Mouse (Mus musculus): ENCODE measurements around the gene Ccdc110. TPM values are rescaled to one million over a fixed set of nuclear protein-coding genes. Genes with fewer than 3 reads are reported as not detected.

Ccdc110 gene
- polyA plus RNA-seq (2015; fragmentation: Nextera tagmentation; extraction: Ambion mirVana), result 0.09 and 0.21 TPM in 2 replicates

- peak; percentile 92 for ATAC-seq (ENCODE audit: low FRiP score, low read depth)
- Histone ChIP-seq H3K4me1 (replicated peaks) (no peaks in the 10 kb centered on the region; the same call in 1 of the 2 replicates), H3K4me2 (peak within 1 kb of the TSS; percentile 60), H3K27me3 (no peaks in the 10 kb centered on the region), H3K4me3 (peak within 1 kb of the TSS; percentile 38), H3K9me3 (no peaks in the 10 kb centered on the region), H3K27ac (replicated peaks) (no peak within 1 kb of the TSS), H3K9ac (peak within 1 kb of the TSS; percentile 16; the same call in 1 of the 2 replicates), H3K36me3 (no peaks in the 10 kb centered on the region)
- 3% methylated on average over 23 of the region's 23 CpGs for WGBS
Measured at GRCm38 (mm10) chr8:45934582-45935014, at the start of gene Ccdc110. Gene Ccdc110 (plus strand): TSS chr8:45934619.

GRCm38 (mm10) chr8:45885202-45885685 is 49.2 kb upstream of the Ccdc110 start, which contains the start of gene Pdlim3:
Gene Pdlim3 (plus strand): TSS chr8:45885461.
- under 1% methylated on average over 21 of the region's 22 CpGs for WGBS
- ATAC-seq (ENCODE audit: low FRiP score, low read depth), result peak; percentile 52
- Histone ChIP-seq H3K4me1 (replicated peaks) (peaks cover 16% of the 10 kb centered on the region), H3K36me3 (no peaks in the 10 kb centered on the region), H3K9me3 (no peaks in the 10 kb centered on the region), H3K4me3 (peak within 1 kb of the TSS; percentile 39), H3K9ac (peak within 1 kb of the TSS; percentile 21), H3K27me3 (0 out of 2 replicates have a peak, but pooled peaks cover 4% of the 10 kb centered on the region), H3K4me2 (peak within 1 kb of the TSS; percentile 83), H3K27ac (replicated peaks) (peak within 1 kb of the TSS; percentile 44; the same call in 1 of the 2 replicates)

GRCm38 (mm10) chr8:45885775-45886174 is 48.6 kb upstream of the Ccdc110 start:
- Histone ChIP-seq H3K27ac (replicated peaks) (peak overlapping the region; percentile 44; the same call in 1 of the 2 replicates), H3K4me1 (replicated peaks) (peaks cover 16% of the 10 kb centered on the region), H3K36me3 (no peaks in the 10 kb centered on the region), H3K9ac (no peak overlapping the region), H3K27me3 (0 out of 2 replicates have a peak, but pooled peaks cover 4% of the 10 kb centered on the region), H3K4me2 (peak overlapping the region; percentile 83), H3K4me3 (peak overlapping the region; percentile 39), H3K9me3 (no peaks in the 10 kb centered on the region)
- peak; percentile 62 for ATAC-seq (ENCODE audit: low FRiP score, low read depth)
- 40% methylated on average over 2 of the region's 2 CpGs for WGBS

GRCm38 (mm10) chr8:45889737-45890136 is 44.7 kb upstream of the Ccdc110 start:
- no peak for ATAC-seq (ENCODE audit: low FRiP score, low read depth)
- WGBS, result 98% methylated on average over 7 of the region's 7 CpGs
- Histone ChIP-seq H3K27me3 (no peaks in the 10 kb centered on the region), H3K4me1 (replicated peaks) (peaks cover 10% of the 10 kb centered on the region), H3K4me2 (no peak overlapping the region), H3K27ac (replicated peaks) (no peak overlapping the region), H3K9ac (no peak overlapping the region), H3K36me3 (no peaks in the 10 kb centered on the region), H3K4me3 (no peak overlapping the region), H3K9me3 (no peaks in the 10 kb centered on the region)

- no peaks in the 10 kb centered on the region for H3K4me1 ChIP-seq (replicated peaks)
- no peaks in the 10 kb centered on the region for H3K27me3 ChIP-seq
- H3K9me3 ChIP-seq, result no peaks in the 10 kb centered on the region
- H3K4me3 ChIP-seq, result no peak overlapping the region
- no peak overlapping the region for H3K4me2 ChIP-seq
- no peak for ATAC-seq (ENCODE audit: low FRiP score, low read depth)
- H3K27ac ChIP-seq (replicated peaks), result no peak overlapping the region
- 86% methylated on average over 3 of the region's 3 CpGs for WGBS
- no peaks in the 10 kb centered on the region for H3K36me3 ChIP-seq
- no peak overlapping the region for H3K9ac ChIP-seq
Measured at GRCm38 (mm10) chr8:45896590-45896989, 37.8 kb upstream of the Ccdc110 start.

- H3K4me1 ChIP-seq (replicated peaks), result no peaks in the 10 kb centered on the region
- no peak overlapping the region for H3K4me3 ChIP-seq
- 43% methylated on average over 3 of the region's 3 CpGs for WGBS
- 0 out of 2 replicates have a peak, but pooled peaks have one; percentile 30 for ATAC-seq (ENCODE audit: low FRiP score, low read depth)
- H3K9me3 ChIP-seq, result no peaks in the 10 kb centered on the region
- no peaks in the 10 kb centered on the region for H3K36me3 ChIP-seq
- H3K9ac ChIP-seq, result no peak overlapping the region
- H3K27me3 ChIP-seq, result no peaks in the 10 kb centered on the region
- no peak overlapping the region for H3K4me2 ChIP-seq
- H3K27ac ChIP-seq (replicated peaks), result no peak overlapping the region
Measured at GRCm38 (mm10) chr8:45899783-45900182, 34.6 kb upstream of the Ccdc110 start.

GRCm38 (mm10) chr8:45901626-45902025 is 32.8 kb upstream of the Ccdc110 start:
- no peak for ATAC-seq (ENCODE audit: low FRiP score, low read depth)
- Histone ChIP-seq H3K27me3 (no peaks in the 10 kb centered on the region), H3K4me3 (no peak overlapping the region), H3K27ac (replicated peaks) (no peak overlapping the region), H3K4me1 (replicated peaks) (no peaks in the 10 kb centered on the region), H3K9ac (no peak overlapping the region), H3K4me2 (no peak overlapping the region), H3K36me3 (no peaks in the 10 kb centered on the region), H3K9me3 (no peaks in the 10 kb centered on the region)
- WGBS, result 71% methylated on average over 8 of the region's 8 CpGs

GRCm38 (mm10) chr8:45903659-45904058 is 30.8 kb upstream of the Ccdc110 start:
- ATAC-seq (ENCODE audit: low FRiP score, low read depth), result no peak
- 53% methylated on average over 3 of the region's 3 CpGs for WGBS
- H3K9me3 ChIP-seq, result no peaks in the 10 kb centered on the region
- peaks cover 3% of the 10 kb centered on the region; the same call in 1 of the 2 replicates for H3K4me1 ChIP-seq (replicated peaks)
- no peaks in the 10 kb centered on the region for H3K36me3 ChIP-seq
- no peak overlapping the region for H3K4me2 ChIP-seq
- H3K4me3 ChIP-seq, result no peak overlapping the region
- H3K9ac ChIP-seq, result no peak overlapping the region
- no peaks in the 10 kb centered on the region for H3K27me3 ChIP-seq
- no peak overlapping the region for H3K27ac ChIP-seq (replicated peaks)

- no peak overlapping the region for H3K4me2 ChIP-seq
- peaks cover 6% of the 10 kb centered on the region; the same call in 1 of the 2 replicates for H3K4me1 ChIP-seq (replicated peaks)
- no peaks in the 10 kb centered on the region for H3K9me3 ChIP-seq
- no peak overlapping the region for H3K27ac ChIP-seq (replicated peaks)
- no peak for ATAC-seq (ENCODE audit: low FRiP score, low read depth)
- no peaks in the 10 kb centered on the region for H3K36me3 ChIP-seq
- H3K4me3 ChIP-seq, result no peak overlapping the region
- no peak overlapping the region for H3K9ac ChIP-seq
- H3K27me3 ChIP-seq, result no peaks in the 10 kb centered on the region
- WGBS, result 79% methylated on average over 7 of the region's 7 CpGs
Measured at GRCm38 (mm10) chr8:45905591-45906250, 28.7 kb upstream of the Ccdc110 start.

- Histone ChIP-seq H3K36me3 (no peaks in the 10 kb centered on the region), H3K9ac (no peak overlapping the region), H3K27ac (replicated peaks) (no peak overlapping the region), H3K4me3 (no peak overlapping the region), H3K4me1 (replicated peaks) (peaks cover 6% of the 10 kb centered on the region; the same call in 1 of the 2 replicates), H3K27me3 (no peaks in the 10 kb centered on the region), H3K4me2 (no peak overlapping the region), H3K9me3 (no peaks in the 10 kb centered on the region)
- 88% methylated on average over 4 of the region's 4 CpGs for WGBS
- ATAC-seq (ENCODE audit: low FRiP score, low read depth), result no peak
Measured at GRCm38 (mm10) chr8:45906251-45906619, 28.2 kb upstream of the Ccdc110 start.

GRCm38 (mm10) chr8:45913707-45914106 is 20.7 kb upstream of the Ccdc110 start:
- no peaks in the 10 kb centered on the region for H3K36me3 ChIP-seq
- H3K9me3 ChIP-seq, result no peaks in the 10 kb centered on the region
- WGBS, result 90% methylated on average over 11 of the region's 11 CpGs
- H3K4me2 ChIP-seq, result no peak overlapping the region
- peaks cover 2% of the 10 kb centered on the region; the same call in 1 of the 2 replicates for H3K4me1 ChIP-seq (replicated peaks)
- no peak overlapping the region for H3K9ac ChIP-seq
- H3K27ac ChIP-seq (replicated peaks), result no peak overlapping the region
- H3K27me3 ChIP-seq, result no peaks in the 10 kb centered on the region
- no peak for ATAC-seq (ENCODE audit: low FRiP score, low read depth)
- H3K4me3 ChIP-seq, result no peak overlapping the region

GRCm38 (mm10) chr8:45916496-45916895 is 17.9 kb upstream of the Ccdc110 start:
- no peak overlapping the region for H3K27ac ChIP-seq (replicated peaks)
- H3K9me3 ChIP-seq, result no peaks in the 10 kb centered on the region
- no peak overlapping the region for H3K4me3 ChIP-seq
- ATAC-seq (ENCODE audit: low FRiP score, low read depth), result no peak
- no peak overlapping the region for H3K9ac ChIP-seq
- H3K27me3 ChIP-seq, result no peaks in the 10 kb centered on the region
- 87% methylated on average over 3 of the region's 3 CpGs for WGBS
- no peaks in the 10 kb centered on the region for H3K36me3 ChIP-seq
- no peak overlapping the region for H3K4me2 ChIP-seq
- H3K4me1 ChIP-seq (replicated peaks), result no peaks in the 10 kb centered on the region
